Mouse (Mus musculus) B cell, adult 2 months (primary cell): Measurements from ENCODE around the gene Actbl2.
A peak's percentile ranks its signal among the peaks of the same experiment; 100 is the strongest.

Experiments
- DNase-seq, 2 experiments: peaks; one replicate each; pipeline ENCODE4 v3.0.0; 2022

Actbl2 gene

GRCm38 (mm10) chr13:111271868-111272267, 17.1 kb downstream of the Actbl2 start:
- DNase-seq, result no peak

DNA sequence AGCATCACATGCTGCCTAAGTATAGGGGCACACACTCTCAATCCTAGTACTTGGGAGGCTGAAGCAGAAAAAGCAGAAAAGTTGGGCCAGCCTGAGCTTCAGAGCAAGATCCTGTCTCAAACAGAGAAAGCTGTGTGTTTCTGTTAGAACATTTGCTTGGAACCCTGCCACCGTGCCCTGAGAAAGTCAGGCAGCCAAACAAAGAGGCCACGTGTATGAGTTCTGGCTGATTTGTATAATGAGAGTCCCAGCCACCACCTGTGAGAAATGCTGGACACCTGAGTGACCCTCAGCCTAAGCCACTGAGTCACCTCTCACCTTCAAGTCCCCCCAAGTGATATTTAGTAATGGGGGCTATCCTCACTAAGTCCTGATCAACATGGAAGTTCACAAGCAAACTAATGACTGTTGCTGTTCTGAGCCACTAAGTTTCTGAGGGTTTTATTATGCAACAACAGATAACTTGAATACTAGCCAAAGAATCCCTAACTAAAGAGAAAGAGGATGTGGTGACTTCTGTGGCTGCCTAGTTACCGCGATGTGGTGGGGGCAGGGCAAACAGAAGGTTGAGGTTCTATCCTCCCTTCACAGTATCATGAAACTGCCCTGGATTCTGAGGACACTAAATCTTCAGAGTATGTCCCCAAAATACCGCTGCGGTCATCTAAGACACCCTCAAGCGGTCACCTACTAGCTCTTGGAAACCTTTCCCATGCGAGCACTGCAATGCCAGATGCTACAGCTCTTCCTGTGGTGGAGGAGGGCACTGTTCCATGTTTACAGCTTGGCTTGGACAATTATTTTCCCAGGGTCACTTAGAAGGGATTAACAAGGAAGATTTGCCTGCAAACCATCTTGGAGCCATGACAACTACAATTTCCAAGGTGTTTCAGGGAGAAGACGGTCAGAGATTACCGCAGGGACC, 31.9 kb downstream of the Actbl2 start:
- DNase-seq, result peak; percentile 44 to 52

DNA sequence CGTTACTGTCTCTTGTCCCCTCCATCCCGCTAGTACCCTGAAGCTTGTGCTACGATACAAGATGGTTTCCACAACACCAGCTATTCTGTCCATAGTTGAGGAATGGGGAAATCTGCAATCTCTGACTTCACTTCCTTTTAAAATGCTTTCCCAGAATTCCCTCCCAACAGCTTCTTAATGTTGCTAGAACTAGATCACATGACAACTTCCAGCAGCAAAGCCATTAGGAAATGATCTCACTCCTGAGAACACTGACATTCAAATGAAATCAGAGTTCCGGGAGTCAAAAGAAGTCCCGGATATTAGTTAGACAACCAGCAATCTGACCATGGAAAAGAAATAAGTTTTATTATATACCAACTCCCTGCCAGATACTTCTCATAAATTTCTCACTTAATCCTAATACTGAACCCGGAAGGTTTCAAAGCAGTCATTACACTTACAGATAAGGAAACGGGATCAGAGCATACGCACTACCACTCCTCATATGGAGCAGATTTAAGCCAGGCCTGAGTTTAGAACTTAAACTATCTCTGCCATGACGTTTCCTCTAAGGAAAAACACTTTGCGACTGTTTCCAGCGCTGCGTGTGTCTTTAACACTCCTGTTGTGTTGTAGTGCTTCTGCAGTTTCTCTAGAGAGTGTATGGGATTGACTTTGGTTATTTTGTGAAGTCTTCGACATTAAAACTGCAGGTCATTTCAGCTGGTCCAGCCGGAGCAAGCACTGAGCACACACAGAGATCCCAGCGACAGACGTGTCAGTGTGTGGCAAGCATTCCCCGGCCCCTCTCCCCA, 36.5 kb downstream of the Actbl2 start:
- no peak for DNase-seq

- DNase-seq, result no peak
Observed at GRCm38 (mm10) chr13:111291958-111292493, 37.2 kb downstream of the Actbl2 start.

DNA sequence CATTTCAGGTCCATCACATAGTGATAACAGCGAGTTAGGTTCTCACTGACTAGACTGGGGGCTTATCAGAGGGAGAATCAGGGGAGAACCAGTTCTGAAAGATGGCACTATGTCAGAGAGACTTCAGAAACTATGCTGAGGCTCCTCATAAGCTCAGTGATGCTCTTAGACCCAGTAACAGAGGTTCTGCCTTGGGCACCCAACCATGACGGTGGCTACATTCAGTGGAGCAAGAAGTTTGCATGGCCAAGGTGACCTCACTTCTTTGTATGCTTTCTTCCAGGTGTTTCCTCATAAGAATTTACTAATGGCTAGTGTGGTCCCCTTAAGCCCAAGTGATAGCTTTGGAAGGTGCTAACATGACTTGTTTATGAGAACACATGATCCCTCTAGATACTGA, 38.7 kb downstream of the Actbl2 start:
- DNase-seq, result no peak

DNA sequence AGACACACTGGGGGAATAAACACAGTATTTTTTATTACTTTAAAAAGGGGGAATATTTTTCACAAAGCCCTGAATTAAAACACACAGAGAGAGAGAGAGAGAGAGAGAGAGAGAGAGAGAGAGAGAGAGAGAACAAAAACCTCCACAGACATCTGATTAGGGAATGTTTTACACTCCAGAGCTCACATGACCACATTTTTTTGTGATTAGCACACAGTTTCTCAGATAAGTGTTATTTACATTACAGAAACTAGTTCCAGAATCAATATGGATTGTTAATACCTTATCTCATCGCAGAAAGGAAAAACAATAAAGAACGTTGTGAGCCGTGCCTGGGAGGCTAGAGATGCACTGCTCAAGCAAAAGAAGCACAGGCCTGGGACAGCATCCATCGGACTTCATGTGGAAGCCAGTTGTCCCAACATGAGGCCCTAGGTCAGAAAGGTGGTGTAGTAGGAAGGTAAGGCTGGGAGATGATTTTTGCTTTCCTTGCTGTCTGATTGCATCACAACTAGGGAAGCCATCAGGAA, 40.2 kb downstream of the Actbl2 start:
- DNase-seq, result no peak

- DNase-seq, result no peak
Observed at GRCm38 (mm10) chr13:111296029-111296428, 41.2 kb downstream of the Actbl2 start.

DNA sequence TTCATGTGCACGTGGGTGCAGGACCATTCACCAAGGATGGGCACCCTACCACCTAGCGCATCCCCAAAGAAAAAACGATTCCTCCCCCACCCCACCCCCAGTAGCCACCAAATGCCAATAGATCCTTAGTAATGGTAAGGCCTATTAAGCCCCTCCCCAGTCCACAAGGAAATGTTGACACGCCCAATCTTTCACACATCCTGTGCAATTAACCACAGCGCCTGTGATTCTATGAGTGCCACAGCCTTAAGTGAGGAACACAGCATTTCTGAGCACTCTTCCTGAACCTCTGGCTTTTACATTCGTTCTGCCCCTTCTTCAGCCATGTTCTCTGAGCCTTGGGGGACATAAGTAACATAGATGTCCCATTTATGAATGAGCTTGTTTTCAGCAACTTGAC, 42.8 kb downstream of the Actbl2 start:
- no peak for DNase-seq

GRCm38 (mm10) chr13:111299145-111299713, 44.4 kb downstream of the Actbl2 start:
- DNase-seq, result no peak

- DNase-seq, result no peak
Observed at GRCm38 (mm10) chr13:111300846-111301245, 46.0 kb downstream of the Actbl2 start.

DNA sequence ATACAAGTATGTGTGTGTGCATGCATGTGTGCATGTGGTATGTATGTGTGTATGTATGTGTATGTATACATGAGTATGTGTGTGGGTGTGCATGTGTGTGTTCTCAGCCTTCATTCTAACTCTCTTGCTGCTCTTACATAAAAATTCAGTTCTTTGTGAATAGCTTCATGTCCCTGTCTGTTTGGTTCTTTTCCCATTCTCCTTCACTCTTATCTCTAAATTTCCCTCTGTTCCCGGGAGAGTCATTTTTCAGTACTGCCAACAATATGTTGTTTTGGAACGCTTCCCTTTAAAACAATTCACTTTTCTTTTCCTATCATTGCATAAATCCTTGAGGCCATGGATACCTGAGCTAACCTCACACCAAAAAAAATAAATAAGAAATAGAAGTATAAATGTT, 46.6 kb downstream of the Actbl2 start:
- no peak for DNase-seq

GRCm38 (mm10) chr13:111304194-111304593, 49.4 kb downstream of the Actbl2 start:
- no peak for DNase-seq

DNA sequence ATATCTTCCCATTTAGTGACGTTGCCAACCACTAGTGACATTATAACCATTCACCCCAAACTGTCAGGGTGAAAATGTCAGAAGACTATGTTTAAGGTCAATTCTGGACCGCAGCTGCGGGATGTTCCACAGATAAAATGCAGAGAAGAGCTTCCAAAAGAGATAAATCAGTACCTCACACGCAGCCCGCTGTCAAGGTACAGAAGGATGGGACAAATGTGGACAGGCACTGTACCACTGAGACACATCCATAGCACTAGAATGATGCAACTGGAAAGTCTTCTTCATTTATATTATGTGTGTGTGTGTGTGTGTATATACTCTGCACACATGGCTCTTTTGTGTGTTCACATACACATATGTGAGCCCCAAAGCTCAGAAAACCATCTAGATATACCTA, 49.9 kb downstream of the Actbl2 start:
- DNase-seq, result no peak
